Mouse (Mus musculus) ES-E14 (cell line): ENCODE data around the gene Ppp2r5a. TPM values are rescaled to one million over a fixed set of nuclear protein-coding genes. Genes with fewer than 3 reads are reported as not detected.
A peak's percentile ranks its signal among the peaks of the same experiment; 100 is the strongest.

Experiments
- DNase-seq: peaks from one replicate; pipeline ENCODE4 v3.0.0-alpha.2; 2013; ENCODE audit warnings: low read depth, low spot score
- H3K27ac ChIP-seq: 2 replicates; pipeline ENCODE4 v1.5.1; 2012; ENCODE audit warnings: low read depth, mild to moderate bottlenecking, low read length, moderate library complexity, mixed read lengths; ENCODE audit not compliant: poor library complexity, insufficient read depth, severe bottlenecking
- H3K36me3 ChIP-seq: 2 replicates; pipeline ENCODE4 v1.6.1; 2012; ENCODE audit warnings: mild to moderate bottlenecking, low read length, moderate library complexity, mixed read lengths; ENCODE audit not compliant: control insufficient read depth, poor library complexity, insufficient read depth, severe bottlenecking
- H3K4me1 ChIP-seq, 2 experiments: fragments of 150-350 bp in 1 of 2; sonication (generic) in 1 of 2; 2 replicates each; pipeline ENCODE4 v1.6.1; 2012; ENCODE audit warnings: low read length in 2 of 2, mild to moderate bottlenecking in 1 of 2, mixed read lengths in 1 of 2; ENCODE audit not compliant: control insufficient read depth in 2 of 2, insufficient read depth in 2 of 2, poor library complexity in 1 of 2
- H3K4me3 ChIP-seq, 2 experiments: fragments of 150-350 bp in 1 of 2; sonication (generic) in 1 of 2; 2 replicates each; pipeline ENCODE4 v1.5.1; 2012; ENCODE audit warnings: low read length in 2 of 2, low read depth in 1 of 2, mild to moderate bottlenecking in 1 of 2, mixed read lengths in 1 of 2; ENCODE audit not compliant: insufficient read depth in 1 of 2, poor library complexity in 1 of 2, severe bottlenecking in 1 of 2
- H3K9ac ChIP-seq: 2 replicates; pipeline ENCODE4 v1.6.1; 2012; ENCODE audit warnings: low read depth, mild to moderate bottlenecking, low read length, mixed read lengths; ENCODE audit not compliant: poor library complexity, insufficient read depth, severe bottlenecking
- H3K9me3 ChIP-seq: fragments of 150-350 bp; sonication (generic); 2 replicates; pipeline ENCODE4 v1.6.1; 2012; ENCODE audit warnings: low read depth, mild to moderate bottlenecking, low read length; ENCODE audit not compliant: control insufficient read depth, insufficient read depth
- CHD2 ChIP-seq: IDR thresholded peaks from 2 replicates; pipeline ENCODE4 v1.6.1; 2014; ENCODE audit warnings: mild to moderate bottlenecking, low read depth, low read length, inconsistent platforms
- HCFC1 ChIP-seq: IDR thresholded peaks from 2 replicates; pipeline ENCODE4 v1.6.1; 2012; ENCODE audit warnings: low read length, inconsistent platforms, borderline replicate concordance; ENCODE audit not compliant: insufficient read depth
- MAFK ChIP-seq: IDR thresholded peaks from 2 replicates; pipeline ENCODE4 v1.6.1; 2014; ENCODE audit warnings: mild to moderate bottlenecking, low read depth, low read length, inconsistent platforms; ENCODE audit not compliant: insufficient read depth
- ZC3H11A ChIP-seq: IDR thresholded peaks from 2 replicates; pipeline ENCODE4 v1.6.1; 2012; ENCODE audit warnings: low read depth, mild to moderate bottlenecking, inconsistent platforms, low read length, borderline replicate concordance
- ZNF384 ChIP-seq: IDR thresholded peaks from 2 replicates; pipeline ENCODE4 v1.6.1; 2012; ENCODE audit warnings: low read depth, low read length, inconsistent platforms
- in situ Hi-C, 2 experiments: fragments of 600-800 bp; cut with MboI; formaldehyde crosslinking; loops; one replicate each; pipeline ENCODE4 v1.15.1; 2025; ENCODE audit warnings: low sequenced_read_pairs in 2 of 2, inconsistent platforms in 1 of 2; ENCODE audit not compliant: unreplicated experiment in 2 of 2
- total RNA-seq: library from RNA; depleted of rRNA; stranded (reverse); fragments of 300-350 nt; gene quantifications from 2 replicates; pipeline ENCODE4 v1.2.3, GENCODE M21; 2012

Ppp2r5a gene
- total RNA-seq, 1 experiment, result 47.3 TPM

GRCm38 (mm10) chr1:191324733-191325590, 78.1 kb downstream of the Ppp2r5a start:
- TF ChIP-seq ZNF384 (no peak), CHD2 (no peak), HCFC1 (no peak), ZC3H11A (no peak), MAFK (no peak)
- no peaks in the 10 kb centered on the region for H3K36me3 ChIP-seq
- DNase-seq, result no peak
- H3K9ac ChIP-seq, result no peak overlapping the region
- no peaks in the 10 kb centered on the region for H3K9me3 ChIP-seq
- H3K4me3 ChIP-seq, result no peak overlapping the region
- H3K4me1 ChIP-seq, result peaks cover 2 to 4% of the 10 kb centered on the region in 2 experiments; a peak in 2 of 4 replicates
- H3K27ac ChIP-seq, result no peak overlapping the region
- in situ Hi-C loops, result loop anchor here in 1 of 2 experiments (25.0 kb wide), 1 partner anchor 487 kb away; the partner anchor contains the start of gene Nek2

- DNase-seq, result no peak
- Histone ChIP-seq H3K9me3 (no peaks in the 10 kb centered on the region), H3K4me3 (no peak overlapping the region), H3K36me3 (no peaks in the 10 kb centered on the region), H3K27ac (no peak overlapping the region), H3K9ac (no peak overlapping the region), H3K4me1 (peaks cover 2 to 4% of the 10 kb centered on the region in 2 experiments; a peak in 2 of 4 replicates)
- TF ChIP-seq HCFC1 (no peak), ZC3H11A (no peak), ZNF384 (no peak), MAFK (no peak), CHD2 (no peak)
- in situ Hi-C loops, result no loop called here
Observed at GRCm38 (mm10) chr1:191323381-191323780, 79.7 kb downstream of the Ppp2r5a start.

GRCm38 (mm10) chr1:191318686-191319085, 84.4 kb downstream of the Ppp2r5a start:
- in situ Hi-C loops, result no loop called here
- Histone ChIP-seq H3K4me1 (no peaks in the 10 kb centered on the region), H3K36me3 (no peaks in the 10 kb centered on the region), H3K9ac (no peak overlapping the region), H3K4me3 (no peak overlapping the region), H3K9me3 (no peaks in the 10 kb centered on the region), H3K27ac (no peak overlapping the region)
- no peak for DNase-seq
- no peak for TF ChIP-seq MAFK
- no peak for TF ChIP-seq ZNF384
- no peak for TF ChIP-seq CHD2
- no peak for TF ChIP-seq HCFC1
- no peak for TF ChIP-seq ZC3H11A

- no peak for DNase-seq
- TF ChIP-seq ZNF384 (no peak), CHD2 (no peak), MAFK (no peak), HCFC1 (no peak; the same call in 1 of the 2 replicates), ZC3H11A (no peak)
- Histone ChIP-seq H3K4me1 (no peaks in the 10 kb centered on the region), H3K9ac (peak within 1 kb of the TSS; percentile 75), H3K27ac (no peak within 1 kb of the TSS), H3K9me3 (no peaks in the 10 kb centered on the region), H3K4me3 (peak within 1 kb of the TSS; percentile 74 to 75), H3K36me3 (no peaks in the 10 kb centered on the region)
- in situ Hi-C loops, result no loop called here
Observed at GRCm38 (mm10) chr1:191317591-191318196, 85.4 kb downstream of the Ppp2r5a start, which contains the start of gene Nenf. Gene Nenf, minus strand, starts transcription at chr1:191318194.
